Mouse (Mus musculus): ENCODE results near the gene Adamts9. TPM values are rescaled to one million over a fixed set of nuclear protein-coding genes. Genes with fewer than 3 reads are reported as not detected.

Adamts9 gene
- polyA plus RNA-seq (2014; fragmentation: Illumina TruSeq; extraction: RNeasy Lipid Tissue Mini Kit (QIAGEN cat#74804); ENCODE audit: low read depth, low replicate concordance) = 5.3 TPM

DNA sequence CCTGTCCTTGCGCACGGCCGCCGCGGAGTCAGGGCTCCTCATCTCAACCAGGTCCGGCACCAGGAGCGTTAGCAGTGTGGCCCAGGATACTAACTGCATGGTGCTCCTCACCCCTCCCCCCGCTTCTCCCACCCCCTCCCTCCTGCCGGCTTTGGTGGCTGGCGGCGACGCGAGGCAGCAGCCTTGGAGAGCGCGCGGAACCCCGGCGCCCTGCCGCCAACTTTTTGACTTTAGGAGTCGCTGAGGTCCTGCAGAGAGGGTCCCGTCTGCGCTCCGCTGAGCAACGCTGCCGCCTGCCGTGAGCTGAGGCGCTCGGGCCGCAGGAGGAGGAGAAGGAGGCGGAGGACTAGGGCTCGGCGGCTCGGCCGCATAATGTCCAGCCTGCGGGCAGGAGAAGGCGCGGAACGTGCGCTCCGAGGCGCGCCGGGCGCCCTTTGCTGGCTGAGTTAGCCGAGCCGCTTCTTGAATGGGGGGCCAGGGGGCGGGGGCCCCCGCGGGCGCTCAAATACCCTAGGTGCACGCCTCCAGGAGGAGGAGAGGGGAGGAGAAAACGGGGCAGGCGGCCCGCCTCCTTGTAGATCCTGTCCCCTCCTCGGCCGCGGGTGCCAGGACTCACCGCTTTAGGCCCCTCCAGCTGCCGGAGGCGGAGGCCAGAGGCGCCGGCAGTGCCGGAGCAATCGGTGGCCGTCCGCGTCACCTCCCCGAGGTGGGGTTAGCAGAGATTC, at the start of gene Adamts9:
Adamts9 (minus strand) TSS at position 436 of the 725 bp plus-strand sequence.

DNA sequence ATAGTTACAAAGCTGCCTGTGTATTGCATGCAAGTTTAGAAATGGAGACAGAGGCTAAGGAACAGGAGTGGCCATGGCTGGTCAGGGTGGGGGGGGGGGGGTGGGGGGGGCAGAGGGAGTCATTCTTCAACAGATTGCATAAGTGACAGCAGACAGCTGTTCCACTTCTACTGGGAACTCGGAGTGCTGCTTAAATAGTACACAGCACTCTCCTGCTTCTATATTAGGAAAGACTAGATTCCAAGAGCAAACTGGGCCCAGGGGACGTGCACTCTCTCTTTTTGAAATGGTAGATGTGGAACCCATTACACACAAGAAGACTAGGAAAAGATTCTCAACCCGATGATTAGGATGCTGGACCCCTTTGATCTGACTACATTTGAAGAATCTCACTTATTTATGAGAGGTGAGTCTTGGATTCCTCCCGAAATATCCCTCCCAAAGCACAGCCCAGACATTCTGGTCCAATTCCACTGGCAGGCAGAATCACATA, 74.2 kb downstream of the Adamts9 start, which contains the start of gene Gm15737:
Gm15737 (plus strand) TSS at position 269 of the 493 bp plus-strand sequence.

DNA sequence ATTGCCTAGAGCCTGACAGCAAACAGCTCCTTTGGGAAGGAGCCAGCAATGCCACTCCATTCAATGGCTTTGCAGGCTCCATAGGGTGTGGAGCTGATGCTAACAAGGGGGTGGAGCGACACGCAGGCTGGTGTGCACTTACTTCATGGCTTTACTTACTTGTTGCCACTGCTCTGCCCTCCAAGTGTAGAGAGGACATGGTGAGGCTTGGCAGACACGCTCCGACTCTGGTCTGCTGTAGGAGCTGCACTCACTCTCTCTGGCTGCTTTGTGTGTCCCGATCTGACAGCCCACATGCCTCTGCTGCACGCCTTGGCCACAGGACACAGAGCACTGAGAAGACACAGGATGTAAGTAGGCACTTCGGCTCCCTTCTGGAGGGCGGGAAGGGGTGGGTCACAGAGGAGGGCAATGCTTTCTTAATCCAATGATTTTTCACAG, 127.0 kb downstream of the Adamts9 start, which contains the start of gene A730049H05Rik:
A730049H05Rik (plus strand) TSS at position 168 of the 441 bp plus-strand sequence.

Other genes starting within 250 kb of the Adamts9 start
- gene Prickle2, start 237.3 kb downstream of the Adamts9 start, polyA plus RNA-seq (2014; fragmentation: Illumina TruSeq; extraction: RNeasy Lipid Tissue Mini Kit (QIAGEN cat#74804); ENCODE audit: low read depth, low replicate concordance) = 8.8 TPM
- gene A730049H05Rik, start 127.0 kb downstream of the Adamts9 start, polyA plus RNA-seq (2014; fragmentation: Illumina TruSeq; extraction: RNeasy Lipid Tissue Mini Kit (QIAGEN cat#74804); ENCODE audit: low read depth, low replicate concordance) = not detected
- gene Gm15737, start 74.1 kb downstream of the Adamts9 start, polyA plus RNA-seq (2014; fragmentation: Illumina TruSeq; extraction: RNeasy Lipid Tissue Mini Kit (QIAGEN cat#74804); ENCODE audit: low read depth, low replicate concordance) = 0.19 TPM

Data from sigmoid colon, adult 10 weeks (tissue).